Mouse (Mus musculus) splenic B cell, adult 2 months (primary cell): ENCODE data around the gene Gm6169.
"Not testable (repeated sequence)": the region's sequence is repeated elsewhere in the genome, so short reads cannot be mapped to it uniquely, and the experiment has no call there.

Source experiments
- DNase-seq: peaks from one replicate; pipeline ENCODE4 v3.0.0-alpha.2; 2011; ENCODE audit warnings: low read depth, low spot score
- H3K27me3 ChIP-seq: 2 replicates; pipeline ENCODE4 v1.6.1; 2012; ENCODE audit warnings: mild to moderate bottlenecking, low read length, moderate library complexity, mixed read lengths; ENCODE audit not compliant: control insufficient read depth, poor library complexity, insufficient read depth, severe bottlenecking
- H3K36me3 ChIP-seq: 2 replicates; pipeline ENCODE4 v1.6.1; 2012; ENCODE audit warnings: mild to moderate bottlenecking, low read length, moderate library complexity, mixed read lengths; ENCODE audit not compliant: control insufficient read depth, poor library complexity, insufficient read depth, severe bottlenecking

The Gm6169 gene

DNA sequence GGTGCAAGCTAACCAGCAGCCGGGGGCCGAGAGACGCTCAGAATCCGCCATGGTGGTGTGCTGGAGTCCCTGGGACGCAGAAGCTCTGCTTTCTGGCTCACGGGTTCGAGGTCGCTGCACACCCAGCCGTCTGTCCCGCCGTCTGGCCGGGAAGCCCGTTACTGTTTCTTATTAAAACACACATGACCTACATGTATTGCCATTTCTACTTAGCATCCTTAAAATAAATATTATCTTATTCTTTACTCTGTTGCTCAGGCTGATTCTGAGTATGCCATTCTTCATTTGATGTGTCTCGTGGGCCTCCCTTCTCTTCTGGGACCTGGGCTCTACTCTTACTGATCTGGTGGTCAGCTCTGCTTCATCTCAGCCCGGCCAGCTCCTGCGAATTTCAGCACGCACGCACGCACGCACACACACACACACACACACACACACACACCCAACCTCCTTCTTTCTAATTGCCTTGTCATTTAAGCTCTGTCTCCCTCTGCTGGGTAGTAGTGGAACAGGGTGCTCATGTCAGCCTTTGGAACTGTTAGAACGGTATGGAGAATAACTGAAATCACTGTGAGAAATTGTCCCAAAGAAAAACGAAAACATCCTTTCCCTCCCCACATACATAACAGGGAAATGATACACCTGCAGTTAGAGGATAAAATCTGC lies at the start of gene Gm6169:
Gene Gm6169 (minus strand): TSS at position 51 of the 666 bp plus-strand sequence.
- no peaks in the 10 kb centered on the region for H3K27me3 ChIP-seq
- no peaks in the 10 kb centered on the region for H3K36me3 ChIP-seq
- DNase-seq: peak; percentile 29

DNA sequence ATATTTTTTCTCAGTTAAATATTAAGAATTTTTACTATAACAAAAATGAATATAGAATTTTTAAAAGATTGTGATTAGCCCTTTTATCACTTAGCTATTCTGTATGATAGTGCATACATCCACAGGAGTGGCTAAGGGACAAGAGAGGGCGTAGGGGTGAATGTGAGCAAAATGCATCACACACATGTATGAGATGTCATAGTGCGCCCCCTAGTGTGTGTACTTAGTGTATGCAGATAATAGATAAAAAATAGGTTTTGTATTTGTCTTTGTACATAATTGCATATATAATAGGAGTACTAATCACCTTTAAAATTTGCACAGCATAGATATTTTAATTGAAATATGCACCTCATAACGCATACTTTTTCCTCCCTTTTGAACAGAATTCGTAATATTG lies 46.8 kb upstream of the Gm6169 start:
- Histone ChIP-seq H3K27me3 (no peaks in the 10 kb centered on the region), H3K36me3 (peaks cover 13% of the 10 kb centered on the region)
- DNase-seq: peak; percentile 80

DNA sequence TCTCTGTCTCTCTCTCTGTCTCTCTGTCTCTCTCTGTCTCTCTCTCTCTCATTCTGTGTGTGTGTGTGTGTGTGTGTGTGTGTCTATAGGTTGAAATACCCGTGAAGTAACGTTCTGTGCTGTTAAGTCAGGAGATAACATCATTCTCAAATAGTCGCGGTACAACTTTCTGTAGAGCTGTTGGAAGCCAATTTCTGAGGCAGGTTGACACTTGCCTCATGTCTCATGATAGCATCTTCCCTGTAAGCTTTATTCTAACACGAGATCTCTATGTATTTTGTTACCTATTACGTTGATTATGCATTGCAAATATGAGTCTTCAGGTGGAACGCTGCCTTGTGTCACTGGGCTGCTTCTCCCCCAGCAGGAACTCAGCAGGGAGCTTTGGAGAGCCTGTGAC lies 43.3 kb upstream of the Gm6169 start:
- Histone ChIP-seq H3K36me3 (peaks cover 8% of the 10 kb centered on the region), H3K27me3 (no peaks in the 10 kb centered on the region)
- DNase-seq: no peak

DNA sequence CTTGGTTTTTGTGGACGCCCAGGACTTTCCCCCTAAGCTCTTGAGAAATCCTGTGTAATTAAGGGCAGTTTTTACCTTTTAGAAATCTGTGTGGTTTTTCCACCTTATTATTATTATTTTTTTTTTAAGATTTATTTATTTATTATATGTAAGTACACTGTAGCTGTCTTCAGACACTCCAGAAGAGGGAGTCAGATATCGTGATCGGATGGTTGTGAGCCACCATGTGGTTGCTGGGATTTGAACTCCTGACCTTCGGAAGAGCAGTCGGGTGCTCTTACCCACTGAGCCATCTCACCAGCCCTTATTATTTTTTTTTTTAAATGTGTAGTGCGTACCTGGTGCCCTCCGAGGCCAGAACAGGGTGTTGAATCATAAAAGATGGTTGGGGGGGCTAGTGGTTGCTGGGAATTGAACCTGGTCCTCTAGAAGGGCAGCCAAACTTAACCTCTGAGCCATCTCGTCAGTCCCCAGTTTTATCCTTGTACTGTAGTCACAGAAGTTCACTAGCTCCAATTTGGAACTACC lies 39.4 kb upstream of the Gm6169 start:
- not testable (repeated sequence) for DNase-seq, H3K27me3 ChIP-seq, H3K36me3 ChIP-seq

DNA sequence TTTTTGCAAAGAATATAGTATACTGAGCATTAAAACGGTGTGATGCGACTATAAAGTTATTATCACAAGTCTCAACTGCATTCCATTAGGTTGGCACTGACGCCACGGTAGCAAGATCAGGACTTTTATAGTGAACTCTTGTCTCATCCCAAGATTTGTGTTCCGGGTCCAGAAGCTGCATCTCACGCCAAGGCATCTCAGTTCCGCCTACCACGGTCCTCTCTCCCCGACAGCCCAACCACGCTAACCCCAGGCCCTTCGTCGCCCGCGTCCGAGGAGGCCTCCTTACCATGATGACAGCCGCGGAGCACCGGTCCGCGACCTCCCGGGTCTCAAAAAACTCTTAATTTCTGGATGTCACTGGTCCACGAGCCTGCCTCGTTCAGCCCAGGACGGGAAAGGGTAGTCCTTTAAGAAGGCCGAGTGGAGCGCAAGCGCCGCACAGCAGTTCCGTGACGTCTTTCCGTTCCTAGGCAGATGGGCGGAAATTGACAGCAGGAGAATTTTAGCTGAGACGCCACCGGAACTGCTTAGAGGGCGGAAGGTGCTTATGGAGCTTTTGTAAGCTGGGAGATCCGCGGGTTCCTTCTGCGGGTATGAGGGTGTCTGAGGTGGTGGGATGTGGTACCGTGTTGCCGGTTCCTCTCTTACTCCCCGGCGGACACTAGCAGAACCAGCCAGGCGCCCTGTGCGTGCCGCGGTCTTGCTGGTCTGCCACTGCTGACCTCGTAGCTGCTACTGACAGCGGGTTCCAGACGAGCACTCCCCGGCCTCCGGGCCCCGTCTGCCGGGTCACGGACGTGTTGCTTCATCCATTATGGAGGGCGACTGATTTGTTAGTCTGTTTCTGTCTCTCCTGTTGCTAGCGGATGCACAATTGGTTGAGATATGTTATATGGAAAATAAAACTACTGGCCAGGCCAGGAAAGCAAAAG lies 38.7 kb upstream of the Gm6169 start, which contains the start of the genes Gfm2 and Nsa2:
Gene Gfm2 (plus strand): TSS at position 472 of the 935 bp plus-strand sequence.
Gene Nsa2 (minus strand): TSS at position 472 of the 935 bp plus-strand sequence.
- peaks cover 8% of the 10 kb centered on the region for H3K36me3 ChIP-seq
- DNase-seq: peak; percentile 94
- no peaks in the 10 kb centered on the region for H3K27me3 ChIP-seq

DNA sequence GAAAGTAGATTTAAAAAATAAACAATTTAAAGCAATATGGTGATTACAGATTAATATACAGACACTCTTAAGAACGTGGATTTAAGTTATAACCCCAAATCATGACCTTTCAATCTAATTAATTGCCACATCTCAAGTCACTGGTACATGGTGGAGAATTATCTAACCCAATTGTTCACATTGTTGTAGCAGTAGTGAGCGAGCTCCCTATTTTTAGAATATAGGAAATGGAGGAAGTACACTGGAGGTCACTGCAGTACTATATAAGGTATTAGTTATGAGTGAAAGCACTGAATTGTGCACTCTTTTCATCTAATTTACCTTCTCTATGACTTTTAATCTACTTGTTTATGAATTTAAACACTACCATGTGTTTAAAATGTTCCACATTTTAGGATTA lies 31.4 kb upstream of the Gm6169 start:
- DNase-seq, H3K27me3 ChIP-seq: not testable (repeated sequence)
- H3K36me3 ChIP-seq: peaks cover 11% of the 10 kb centered on the region

DNA sequence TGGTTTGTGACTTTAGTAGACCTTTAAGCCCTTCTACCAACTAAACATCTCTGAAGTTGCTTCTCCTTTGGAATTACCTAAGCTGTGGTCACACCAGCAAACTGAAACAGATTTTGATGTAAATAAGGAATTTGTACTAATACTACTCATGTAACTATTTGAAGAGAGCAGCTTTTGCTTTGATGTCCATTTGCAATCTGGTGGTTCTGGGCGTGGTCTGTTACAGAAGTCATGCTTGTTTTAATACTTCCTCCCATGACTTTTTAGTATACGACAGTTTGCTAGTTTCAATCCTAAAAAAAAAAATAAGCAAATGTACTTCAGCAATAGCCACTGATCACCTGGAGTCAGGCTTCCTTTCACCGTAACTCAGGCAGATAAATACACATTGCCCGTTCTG lies 30.6 kb upstream of the Gm6169 start:
- peaks cover 11% of the 10 kb centered on the region for H3K36me3 ChIP-seq
- not testable (repeated sequence) for H3K27me3 ChIP-seq, DNase-seq

DNA sequence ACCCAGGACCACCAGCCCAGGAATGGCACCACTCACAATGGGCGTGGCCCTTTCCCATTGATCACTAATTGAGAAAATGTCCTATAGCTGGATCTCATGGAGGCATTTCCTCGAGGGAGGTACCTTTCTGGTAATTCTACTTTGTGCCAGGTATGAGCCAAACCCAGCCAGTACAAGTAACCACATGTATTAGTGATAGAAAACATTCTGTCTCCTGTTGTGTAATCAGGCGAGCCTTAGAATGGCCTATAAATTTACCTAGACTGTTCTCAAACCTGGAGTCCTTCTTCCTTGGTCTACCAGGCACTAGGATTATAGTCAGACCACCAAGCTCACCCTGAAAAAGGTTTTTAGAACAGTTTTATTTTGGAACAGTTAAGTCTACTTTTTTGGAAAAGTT lies 22.3 kb upstream of the Gm6169 start:
- Histone ChIP-seq H3K36me3 (no peaks in the 10 kb centered on the region), H3K27me3 (no peaks in the 10 kb centered on the region)
- DNase-seq: no peak

DNA sequence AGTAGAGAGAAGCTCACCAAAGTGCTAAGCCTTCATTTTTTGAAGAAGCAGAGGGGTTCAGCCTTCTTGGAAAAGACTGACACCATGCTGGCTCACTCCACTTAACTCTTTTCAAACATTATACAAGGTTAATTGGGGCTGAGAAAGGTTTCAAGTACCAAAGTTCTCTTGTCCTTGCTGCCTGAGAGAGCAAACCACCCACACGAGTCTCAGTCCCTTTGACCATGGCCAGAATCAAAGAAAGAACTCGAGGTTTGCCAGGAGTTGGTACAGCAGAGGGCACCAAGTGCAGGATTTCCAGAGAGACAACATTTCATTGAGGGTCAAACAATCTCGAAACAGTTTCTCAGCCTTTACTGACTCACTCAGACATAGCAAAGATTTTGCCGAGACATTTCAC lies 10.0 kb upstream of the Gm6169 start:
- H3K27me3 ChIP-seq: no peaks in the 10 kb centered on the region
- no peak for DNase-seq
- H3K36me3 ChIP-seq: no peaks in the 10 kb centered on the region

DNA sequence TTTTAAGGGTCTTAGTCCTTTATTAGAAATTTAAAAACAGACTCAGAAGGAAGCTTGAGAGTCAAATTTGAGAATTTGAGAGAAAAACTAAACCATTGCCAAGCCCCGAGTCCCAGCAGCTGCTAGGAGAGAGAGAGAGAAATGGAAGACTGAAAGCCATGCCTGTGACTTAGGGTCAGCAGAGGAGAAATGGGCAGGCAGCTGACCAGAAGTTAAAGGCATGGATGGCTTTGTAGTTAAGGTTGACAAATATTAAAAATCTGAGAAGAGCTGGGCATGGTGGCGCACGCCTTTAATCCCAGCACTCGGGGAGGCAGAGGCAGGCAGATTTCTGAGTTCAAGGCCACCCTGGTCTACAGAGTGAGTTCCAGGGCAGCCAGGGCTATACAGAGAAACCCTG lies 8.7 kb upstream of the Gm6169 start:
- H3K36me3 ChIP-seq, DNase-seq: not testable (repeated sequence)

DNA sequence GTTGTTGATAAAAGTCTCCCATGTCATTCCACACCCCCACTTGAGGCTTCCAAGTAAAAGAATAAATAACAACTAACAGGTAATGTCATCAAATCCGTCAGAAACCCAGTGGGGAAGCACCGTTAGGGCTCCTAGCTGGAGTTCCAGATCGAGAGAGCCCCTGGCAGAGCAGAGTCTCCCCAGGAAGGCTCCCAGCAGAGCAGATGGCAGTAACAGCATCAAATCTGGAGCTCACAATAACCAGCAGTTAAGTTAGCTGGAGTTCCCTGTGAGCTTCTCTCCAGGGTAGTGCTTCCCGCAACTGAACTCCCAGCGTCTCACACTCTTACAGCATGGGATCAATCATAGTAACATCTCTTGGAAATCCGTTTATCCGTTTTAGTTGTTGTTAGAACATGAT lies 6.0 kb upstream of the Gm6169 start:
- no peak for DNase-seq
- Histone ChIP-seq H3K36me3 (no peaks in the 10 kb centered on the region), H3K27me3 (no peaks in the 10 kb centered on the region)

More for the DNA sequence above, 8.7 kb upstream of the Gm6169 start:
- H3K27me3 ChIP-seq: not testable (repeated sequence)

DNA sequence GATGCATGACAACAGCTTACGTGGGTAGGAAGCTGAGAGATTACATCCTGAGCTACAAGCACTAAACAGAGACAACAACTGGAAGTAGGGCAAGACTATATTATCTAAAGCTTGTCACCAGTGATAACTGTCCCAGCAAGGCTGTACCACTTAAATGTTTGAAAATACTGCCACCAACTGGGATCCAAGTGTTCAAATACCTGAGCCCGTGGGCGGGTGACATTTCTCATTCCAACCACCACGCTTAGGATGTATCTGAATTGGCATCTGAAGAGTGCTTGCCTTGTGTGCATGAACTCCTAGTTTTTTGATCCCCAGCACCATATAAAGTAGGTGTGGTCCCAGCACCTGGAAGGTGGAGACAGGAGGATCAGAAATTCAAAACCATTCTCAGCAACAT lies 3.3 kb downstream of the Gm6169 start:
- no peak for DNase-seq
- Histone ChIP-seq H3K36me3 (no peaks in the 10 kb centered on the region), H3K27me3 (no peaks in the 10 kb centered on the region)

DNA sequence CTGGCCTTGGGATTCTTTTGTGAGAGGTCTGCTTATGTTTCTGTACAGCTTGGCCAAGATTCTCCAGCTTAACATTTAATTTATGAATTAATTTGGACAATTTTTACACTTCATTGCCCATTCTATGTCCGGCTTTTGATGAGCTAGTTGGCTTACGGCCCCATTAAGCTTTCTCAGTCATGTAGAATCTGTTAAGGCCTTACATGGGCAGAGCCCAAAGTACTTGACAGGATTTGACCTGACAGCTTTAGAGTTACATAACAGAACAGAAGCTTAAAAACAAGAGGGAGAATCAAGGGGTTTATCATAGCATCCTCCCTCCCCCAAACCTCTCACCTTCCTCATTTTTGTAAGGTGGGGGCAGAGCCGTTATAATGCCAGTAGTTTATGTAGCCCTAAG lies 10.9 kb downstream of the Gm6169 start:
- DNase-seq: no peak
- Histone ChIP-seq H3K27me3 (no peaks in the 10 kb centered on the region), H3K36me3 (no peaks in the 10 kb centered on the region)

DNA sequence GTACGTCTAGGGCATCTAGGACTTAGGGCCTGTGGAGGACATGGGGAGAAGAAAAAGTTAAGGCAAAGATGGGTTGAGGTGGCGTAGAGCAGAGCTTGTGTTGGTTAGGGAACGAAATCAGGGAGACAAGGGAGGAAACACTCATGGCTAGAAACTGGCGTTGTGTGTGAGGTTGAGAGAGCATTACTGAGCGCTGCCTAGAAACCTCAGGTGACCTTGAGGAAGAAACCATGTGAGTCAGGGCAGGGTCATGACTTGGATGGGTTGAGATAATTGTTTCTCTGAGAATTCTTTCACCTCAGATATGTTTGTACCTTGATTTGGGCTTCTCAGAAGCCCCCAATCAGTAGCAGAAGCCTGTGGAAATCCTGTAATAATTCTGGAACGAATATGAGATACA lies 11.6 kb downstream of the Gm6169 start:
- no peaks in the 10 kb centered on the region for H3K36me3 ChIP-seq
- no peak for DNase-seq

DNA sequence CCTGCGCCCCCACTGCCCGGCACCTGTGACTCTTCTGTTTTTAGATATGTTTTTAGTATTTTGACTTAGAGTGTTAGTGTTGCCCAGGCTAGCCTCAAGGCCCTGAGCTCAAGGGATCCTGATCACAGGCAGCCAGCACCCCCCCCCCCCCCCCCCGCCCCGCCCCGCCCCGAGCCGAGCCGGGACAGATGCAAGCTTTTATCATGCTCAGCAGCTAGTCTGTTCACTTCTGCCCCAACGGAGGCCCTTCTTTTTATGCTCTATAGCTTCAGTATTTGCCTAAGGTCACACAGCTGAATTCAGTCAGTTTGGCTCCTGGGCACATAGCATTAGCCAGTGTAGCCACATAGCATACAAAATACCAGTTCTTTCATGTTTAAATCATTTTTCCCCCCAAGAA lies 12.7 kb downstream of the Gm6169 start:
- no peak for DNase-seq
- H3K36me3 ChIP-seq: no peaks in the 10 kb centered on the region
- no peaks in the 10 kb centered on the region for H3K27me3 ChIP-seq

More for the DNA sequence above, 11.6 kb downstream of the Gm6169 start:
- H3K27me3 ChIP-seq: no peaks in the 10 kb centered on the region
